Mouse (Mus musculus): ENCODE data around the gene Slc29a1.

Slc29a1 gene

DNA sequence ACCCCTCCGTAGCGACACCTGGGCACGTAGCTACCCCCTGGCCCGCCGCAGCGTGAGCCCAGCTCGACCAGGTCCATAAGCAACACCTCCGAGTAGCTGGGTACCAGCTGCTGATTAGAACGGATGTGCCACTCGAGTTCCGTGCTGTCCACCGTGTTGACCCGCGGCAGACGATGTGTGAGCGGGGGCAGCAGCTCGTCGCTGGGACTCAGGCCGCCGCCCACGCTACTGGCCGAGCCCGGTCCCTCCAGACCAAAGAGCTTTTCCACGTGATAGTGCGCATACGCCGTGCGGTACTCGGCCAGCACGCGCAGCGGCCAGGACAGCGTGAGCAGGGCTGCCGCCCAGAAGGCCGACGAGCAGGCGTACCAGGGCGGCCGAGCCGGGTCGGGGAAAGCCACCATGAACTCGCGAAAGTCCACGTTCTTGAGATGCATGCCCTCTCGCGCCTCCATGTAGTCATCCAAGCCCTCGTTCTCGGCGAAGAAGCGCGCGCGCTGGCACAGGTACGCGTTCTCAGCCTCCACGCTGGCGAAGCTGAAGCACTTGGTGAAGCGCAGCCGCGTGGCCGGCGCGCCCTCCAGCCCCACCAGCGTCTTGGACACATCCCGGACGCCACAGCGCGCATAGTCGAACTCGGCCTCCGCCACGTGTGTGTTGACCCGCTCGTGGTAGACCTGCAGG lies 54.0 kb downstream of the Slc29a1 start:
- in situ Hi-C loops (cut with MboI; ENCODE audit: low pct_unique_long_range_greater_than_20kb in 1 of 2, low sequenced_read_pairs in 2 of 2, unreplicated experiment in 1 of 2) = no loop called here

DNA sequence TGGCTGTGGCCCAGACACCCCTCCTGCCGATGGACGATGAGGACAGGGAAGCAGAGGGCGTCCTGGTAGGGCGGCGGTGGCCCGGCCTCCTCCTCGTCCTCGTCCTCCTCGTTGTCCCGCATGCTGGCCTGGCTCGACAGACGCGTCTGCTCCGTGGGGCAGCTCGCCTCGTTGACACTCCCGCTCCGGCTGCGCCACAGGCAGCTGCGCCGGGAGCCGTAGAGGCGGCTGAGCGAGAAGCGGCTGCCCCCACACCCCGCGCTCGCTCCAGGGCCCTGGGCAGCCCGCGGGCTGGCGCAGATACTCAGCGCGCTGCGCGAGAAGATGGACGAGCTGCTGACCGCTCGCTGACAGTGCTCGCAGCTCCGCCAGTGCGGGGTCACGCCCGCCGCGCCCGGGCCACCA lies 54.5 kb downstream of the Slc29a1 start:
- in situ Hi-C loops (cut with MboI; ENCODE audit: low pct_unique_long_range_greater_than_20kb in 1 of 2, low sequenced_read_pairs in 2 of 2, unreplicated experiment in 1 of 2) = no loop called here

DNA sequence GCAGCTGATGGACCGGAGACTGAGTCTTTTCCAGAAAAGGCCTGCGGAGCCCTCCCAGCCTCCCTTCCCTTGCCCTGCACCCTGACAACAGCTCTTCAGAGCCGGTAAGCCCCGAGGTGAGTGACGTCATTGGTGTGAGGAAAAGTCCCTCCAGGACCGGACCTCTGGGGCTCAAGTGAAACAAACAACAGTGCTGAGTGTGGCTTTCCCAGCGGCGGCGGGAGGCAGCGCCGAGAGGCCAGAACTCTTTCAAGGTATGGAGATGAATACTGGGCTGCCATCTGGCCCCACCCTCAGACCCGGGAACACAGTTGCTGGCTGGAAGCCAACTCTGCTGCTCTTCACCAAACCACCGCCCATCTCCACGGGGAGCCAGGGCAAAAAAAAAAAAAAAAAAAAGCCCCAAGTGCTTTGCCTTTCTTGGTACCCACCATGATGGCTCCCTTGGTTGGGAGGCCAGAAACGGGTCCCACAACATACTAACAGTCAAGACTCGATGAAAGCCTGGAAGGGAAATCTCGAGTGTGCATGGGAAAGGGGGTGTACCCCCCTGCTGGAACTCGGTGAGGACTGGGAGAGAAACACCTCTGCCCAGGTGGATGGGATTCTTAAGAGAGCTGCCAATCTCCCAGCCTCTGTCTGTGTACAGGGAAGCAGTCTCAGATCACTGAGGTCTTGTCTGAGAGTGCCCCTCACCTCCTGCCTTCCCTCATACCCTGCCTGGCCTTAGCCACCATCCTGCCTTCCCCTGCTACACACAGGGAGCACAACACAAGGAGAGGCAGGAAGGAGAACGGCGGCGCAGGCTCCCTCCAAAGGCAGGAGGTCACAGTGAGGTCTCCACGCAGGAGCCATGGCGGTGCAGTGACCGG lies 55.2 kb downstream of the Slc29a1 start:
- in situ Hi-C loops (cut with MboI; ENCODE audit: low pct_unique_long_range_greater_than_20kb in 1 of 2, low sequenced_read_pairs in 2 of 2, unreplicated experiment in 1 of 2) = no loop called here

DNA sequence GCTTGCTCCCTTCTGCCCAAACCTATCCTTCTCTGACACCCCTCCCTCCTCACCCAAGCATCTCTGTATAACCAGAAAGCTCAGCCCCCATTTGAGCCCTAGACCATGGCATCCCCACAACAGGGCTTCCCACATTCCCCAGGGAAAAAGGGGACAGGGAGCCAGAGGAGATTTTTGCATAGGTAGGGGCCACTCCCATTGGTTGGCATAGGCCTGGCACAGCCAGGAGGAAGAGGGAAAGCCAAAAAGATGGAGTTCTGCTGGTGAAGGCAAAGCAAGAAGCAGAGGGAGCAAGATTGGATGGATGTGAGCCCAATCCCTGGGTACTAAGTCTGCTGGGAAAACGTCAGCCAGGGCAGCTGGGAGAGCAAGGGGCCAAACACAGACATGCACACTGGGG lies 56.3 kb downstream of the Slc29a1 start:
- in situ Hi-C loops (cut with MboI; ENCODE audit: low pct_unique_long_range_greater_than_20kb in 1 of 2, low sequenced_read_pairs in 2 of 2, unreplicated experiment in 1 of 2) = no loop called here

DNA sequence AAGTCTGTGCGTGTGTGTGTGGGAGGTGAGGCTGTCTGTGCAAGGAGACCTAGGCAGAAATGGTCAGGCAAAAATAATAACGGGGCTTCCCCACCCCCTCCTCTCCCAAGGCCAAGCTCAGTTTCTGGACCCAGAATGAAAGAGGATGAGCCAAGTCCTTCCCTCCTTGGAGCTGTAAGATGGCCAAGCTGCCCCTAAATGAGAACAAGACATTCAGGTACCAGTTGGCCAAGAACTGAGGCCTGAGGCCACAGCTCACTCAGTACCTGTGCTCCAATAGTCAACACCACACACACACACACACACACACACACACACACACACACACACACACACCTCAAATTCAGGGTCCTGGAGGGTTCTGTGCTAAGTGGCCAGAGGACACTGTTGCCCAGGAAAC lies 56.7 kb downstream of the Slc29a1 start:
- in situ Hi-C loops (cut with MboI; ENCODE audit: low pct_unique_long_range_greater_than_20kb in 1 of 2, low sequenced_read_pairs in 2 of 2, unreplicated experiment in 1 of 2) = no loop called here

DNA sequence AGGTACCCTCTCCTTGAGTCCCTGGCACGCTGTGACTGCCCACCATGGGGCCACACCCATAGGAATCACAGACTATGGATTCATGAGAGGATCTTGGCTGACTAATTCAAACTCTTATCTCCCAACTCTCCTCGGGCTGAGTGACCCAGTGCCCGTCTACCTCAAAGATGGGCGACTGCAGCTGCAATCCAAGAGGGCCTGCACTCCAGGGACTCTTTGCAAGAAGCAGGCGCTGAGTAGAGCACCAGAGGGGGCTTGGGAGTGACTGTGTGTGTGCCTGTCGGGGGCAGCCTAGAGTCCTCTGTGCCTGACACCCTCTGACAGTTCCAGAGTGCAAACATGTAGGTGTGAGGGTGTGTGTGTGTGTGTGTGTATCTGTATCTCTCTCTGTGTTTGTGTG lies 57.3 kb downstream of the Slc29a1 start:
- in situ Hi-C loops (cut with MboI; ENCODE audit: low pct_unique_long_range_greater_than_20kb in 1 of 2, low sequenced_read_pairs in 2 of 2, unreplicated experiment in 1 of 2) = no loop called here

DNA sequence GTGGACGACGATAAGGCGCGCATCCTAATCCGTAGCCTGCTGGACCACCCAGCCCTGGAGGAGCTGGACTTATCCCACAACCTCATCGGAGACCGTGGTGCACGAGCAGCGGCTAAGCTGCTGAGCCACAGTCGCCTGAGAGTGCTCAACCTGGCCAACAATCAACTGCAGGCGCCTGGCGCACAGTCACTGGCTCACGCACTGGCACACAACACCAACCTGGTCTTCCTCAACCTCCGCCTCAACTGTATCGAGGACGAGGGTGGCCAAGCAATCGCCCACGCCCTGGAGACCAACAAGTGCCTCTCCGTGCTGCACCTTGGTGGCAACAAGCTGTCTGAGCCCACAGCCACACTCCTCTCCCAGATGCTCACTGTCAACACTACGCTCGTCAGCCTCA lies 59.7 kb downstream of the Slc29a1 start:
- in situ Hi-C loops (cut with MboI; ENCODE audit: low pct_unique_long_range_greater_than_20kb in 1 of 2, low sequenced_read_pairs in 2 of 2, unreplicated experiment in 1 of 2) = no loop called here

DNA sequence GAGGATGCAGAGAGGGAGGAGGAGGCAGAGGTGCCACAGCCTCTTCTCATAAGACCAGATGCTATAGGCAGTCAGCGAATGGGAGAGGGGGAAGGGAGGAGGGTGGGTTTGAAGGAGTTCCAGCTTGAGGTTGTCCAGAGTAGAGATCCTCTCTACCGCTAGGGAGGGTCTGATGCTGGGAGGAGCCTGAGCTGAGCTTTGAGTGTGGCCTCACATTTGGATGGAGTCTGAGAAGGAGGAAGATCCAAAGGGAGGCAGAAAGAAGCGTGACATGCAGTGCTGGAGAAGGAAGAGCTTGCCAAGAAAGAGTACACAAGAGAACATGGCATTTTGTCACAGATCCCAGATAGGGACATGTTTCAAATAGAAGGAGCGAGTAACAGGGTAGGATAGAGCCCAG lies 61.0 kb downstream of the Slc29a1 start:
- in situ Hi-C loops (cut with MboI; ENCODE audit: low pct_unique_long_range_greater_than_20kb in 1 of 2, low sequenced_read_pairs in 2 of 2, unreplicated experiment in 1 of 2) = no loop called here

DNA sequence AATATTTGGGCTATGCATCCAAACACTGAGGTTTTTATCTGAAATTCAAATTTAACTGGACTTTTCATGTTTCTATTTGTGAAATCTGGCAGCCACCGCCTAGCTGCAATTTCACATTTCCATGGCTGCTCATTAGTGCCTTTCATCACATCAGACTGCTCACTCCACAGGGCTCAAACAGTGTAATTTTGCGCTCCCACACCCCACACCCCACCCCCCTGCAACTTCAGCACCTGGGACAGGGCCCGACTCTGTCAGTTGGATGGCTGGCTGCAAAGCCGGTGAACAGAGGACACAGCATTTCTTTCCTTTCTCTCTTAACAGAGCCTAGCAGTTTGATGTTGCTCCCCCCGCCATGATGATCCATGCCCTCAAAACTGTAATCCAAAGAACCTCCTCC lies 63.1 kb downstream of the Slc29a1 start:
- in situ Hi-C loops (cut with MboI; ENCODE audit: low pct_unique_long_range_greater_than_20kb in 1 of 2, low sequenced_read_pairs in 2 of 2, unreplicated experiment in 1 of 2) = no loop called here
